Mouse (Mus musculus): ENCODE results near the gene Fbxw8. TPM values are rescaled to one million over a fixed set of nuclear protein-coding genes. Genes with fewer than 3 reads are reported as not detected.

Gene Fbxw8
- polyA plus RNA-seq, 1 experiment, result 55.1 TPM

GRCm38 (mm10) chr5:118128208-118128607 is 27.1 kb downstream of the Fbxw8 start:
- no peak for TF ChIP-seq POLR2A (IDR thresholded peaks at IDR 0.05; ENCODE audit: borderline replicate concordance, extremely low read depth, insufficient read depth, insufficient read length, poor library complexity, severe bottlenecking)
- TF ChIP-seq CTCF (IDR thresholded peaks at IDR 0.05; ENCODE audit: borderline replicate concordance, extremely low read depth, insufficient read depth, insufficient read length), result no peak

DNA sequence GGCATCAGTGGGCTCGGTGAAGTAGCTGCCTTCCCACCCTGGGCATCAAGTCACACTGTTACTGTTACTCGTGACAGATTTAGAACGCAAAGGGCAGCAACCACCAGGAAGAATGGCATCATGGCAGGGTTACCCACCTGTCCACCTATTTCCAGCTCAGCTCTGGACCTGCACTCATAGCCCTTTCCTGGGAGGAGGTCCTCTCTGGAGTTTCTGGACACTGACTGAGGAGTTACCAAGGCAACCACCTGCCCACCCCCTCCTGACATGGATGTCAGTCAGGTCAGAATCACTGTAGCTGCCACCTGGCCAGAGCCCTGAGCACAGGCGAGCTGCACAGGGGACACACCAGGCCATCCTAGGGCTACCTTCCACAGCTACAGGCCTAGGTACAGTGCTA is 28.6 kb downstream of the Fbxw8 start:
- no peak for DNase-seq (ENCODE audit: low read depth)
- no peak for TF ChIP-seq POLR2A (IDR thresholded peaks at IDR 0.05; ENCODE audit: borderline replicate concordance, extremely low read depth, insufficient read depth, insufficient read length, poor library complexity, severe bottlenecking)
- no peak for TF ChIP-seq CTCF (IDR thresholded peaks at IDR 0.05; ENCODE audit: borderline replicate concordance, extremely low read depth, insufficient read depth, insufficient read length)

More at GRCm38 (mm10) chr5:118128208-118128607, 27.1 kb downstream of the Fbxw8 start:
- peak; percentile 65 for DNase-seq (ENCODE audit: low read depth)

- TF ChIP-seq CTCF (IDR thresholded peaks at IDR 0.05; ENCODE audit: borderline replicate concordance, extremely low read depth, insufficient read depth, insufficient read length), result no peak
- no peak for TF ChIP-seq POLR2A (IDR thresholded peaks at IDR 0.05; ENCODE audit: borderline replicate concordance, extremely low read depth, insufficient read depth, insufficient read length, poor library complexity, severe bottlenecking)
- no peak for DNase-seq (ENCODE audit: low read depth)
These were observed 32.2 kb downstream of the Fbxw8 start for GRCm38 (mm10) chr5:118123096-118123495.

GRCm38 (mm10) chr5:118121928-118122327 is 33.3 kb downstream of the Fbxw8 start:
- DNase-seq (ENCODE audit: low read depth), result no peak
- TF ChIP-seq POLR2A (IDR thresholded peaks at IDR 0.05; ENCODE audit: borderline replicate concordance, extremely low read depth, insufficient read depth, insufficient read length, poor library complexity, severe bottlenecking) (no peak), CTCF (IDR thresholded peaks at IDR 0.05; ENCODE audit: borderline replicate concordance, extremely low read depth, insufficient read depth, insufficient read length) (no peak)

DNA sequence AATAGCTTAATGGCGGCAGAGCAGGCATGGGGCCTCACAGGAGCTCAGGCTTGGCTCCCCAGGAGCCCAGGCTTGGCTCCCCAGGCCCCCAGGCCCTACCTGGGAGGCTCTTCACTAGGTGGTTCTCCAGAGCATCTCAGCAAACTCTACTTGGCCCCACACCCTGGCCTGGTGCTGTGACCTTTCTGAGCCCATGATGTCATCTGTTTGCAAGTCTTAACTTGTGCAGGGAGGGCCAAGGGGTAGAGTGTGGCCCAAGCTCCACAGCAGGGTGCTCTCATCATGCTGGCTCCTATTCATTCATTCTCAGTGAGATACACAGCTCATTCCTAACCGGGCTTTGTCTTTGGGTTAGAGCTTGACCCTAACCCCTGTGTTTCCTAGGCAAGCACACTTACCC is 34.6 kb downstream of the Fbxw8 start:
- DNase-seq (ENCODE audit: low read depth), result no peak
- no peak for TF ChIP-seq POLR2A (IDR thresholded peaks at IDR 0.05; ENCODE audit: borderline replicate concordance, extremely low read depth, insufficient read depth, insufficient read length, poor library complexity, severe bottlenecking)

DNA sequence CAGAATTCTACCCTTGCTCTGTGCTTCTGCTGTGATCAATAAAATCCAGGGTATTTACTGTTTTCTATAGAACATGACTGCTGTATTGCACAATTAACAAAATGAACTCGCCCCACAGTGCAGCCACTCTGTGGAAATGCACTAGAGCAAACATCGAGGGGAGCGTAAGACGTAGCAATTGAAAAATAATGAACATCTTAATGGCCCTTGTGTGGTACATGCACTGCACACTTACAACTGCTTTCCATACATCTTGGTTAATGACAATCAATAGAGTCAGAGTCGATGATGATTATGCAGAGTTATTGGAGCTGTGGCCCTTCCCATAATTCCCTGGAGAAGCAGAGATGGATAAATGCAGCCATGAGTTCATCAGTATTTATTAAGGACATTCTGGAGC is 36.3 kb downstream of the Fbxw8 start:
- no peak for DNase-seq (ENCODE audit: low read depth)
- no peak for TF ChIP-seq CTCF (IDR thresholded peaks at IDR 0.05; ENCODE audit: borderline replicate concordance, extremely low read depth, insufficient read depth, insufficient read length)
- no peak for TF ChIP-seq POLR2A (IDR thresholded peaks at IDR 0.05; ENCODE audit: borderline replicate concordance, extremely low read depth, insufficient read depth, insufficient read length, poor library complexity, severe bottlenecking)

DNA sequence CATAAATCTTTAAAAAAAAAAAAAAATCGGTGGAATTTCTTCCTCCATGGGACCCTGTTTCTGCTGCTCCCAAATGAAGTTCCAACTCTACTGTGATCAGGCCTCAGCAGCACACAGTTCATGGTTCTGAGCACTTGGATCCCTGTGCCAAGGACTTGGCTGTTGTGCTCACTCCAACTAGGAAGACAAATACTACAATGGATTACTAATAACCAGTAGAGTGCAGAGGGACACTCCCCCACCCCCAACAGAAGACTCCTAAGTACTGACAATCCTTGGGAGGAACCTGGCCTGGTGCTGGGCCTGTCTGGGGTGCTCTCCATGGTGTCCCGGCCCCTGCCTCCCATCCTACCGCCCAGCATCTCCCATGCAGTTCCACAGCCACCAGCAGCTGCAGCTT is 36.9 kb downstream of the Fbxw8 start:
- no peak for TF ChIP-seq CTCF (IDR thresholded peaks at IDR 0.05; ENCODE audit: borderline replicate concordance, extremely low read depth, insufficient read depth, insufficient read length)
- TF ChIP-seq POLR2A (IDR thresholded peaks at IDR 0.05; ENCODE audit: borderline replicate concordance, extremely low read depth, insufficient read depth, insufficient read length, poor library complexity, severe bottlenecking), result no peak
- no peak for DNase-seq (ENCODE audit: low read depth)

GRCm38 (mm10) chr5:118113617-118114016 is 41.6 kb downstream of the Fbxw8 start:
- peak; percentile 90 for DNase-seq (ENCODE audit: low read depth)
- TF ChIP-seq CTCF (IDR thresholded peaks at IDR 0.05; ENCODE audit: borderline replicate concordance, extremely low read depth, insufficient read depth, insufficient read length), result peak; percentile 33; the same call in 1 of the 2 replicates
- TF ChIP-seq POLR2A (IDR thresholded peaks at IDR 0.05; ENCODE audit: borderline replicate concordance, extremely low read depth, insufficient read depth, insufficient read length, poor library complexity, severe bottlenecking), result no peak

DNA sequence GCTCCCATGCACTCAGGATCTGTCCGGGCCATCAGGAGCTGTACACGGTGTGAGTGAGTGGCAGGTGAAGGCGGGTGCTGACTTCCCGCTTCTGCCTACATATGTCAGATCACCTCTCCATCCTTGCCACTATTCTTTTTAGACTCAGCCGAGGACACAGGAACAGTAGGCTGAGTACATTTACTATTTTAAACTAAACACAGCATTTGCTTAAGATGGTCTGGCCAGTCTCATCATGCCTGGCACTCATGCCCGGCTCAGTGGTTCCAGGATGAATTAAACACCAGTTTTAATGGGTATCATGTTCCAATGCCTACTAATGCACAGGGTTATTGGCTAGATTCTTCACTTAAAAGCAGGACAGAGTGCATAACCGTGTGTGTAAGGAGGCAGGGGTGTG is 42.2 kb downstream of the Fbxw8 start:
- TF ChIP-seq POLR2A (IDR thresholded peaks at IDR 0.05; ENCODE audit: borderline replicate concordance, extremely low read depth, insufficient read depth, insufficient read length, poor library complexity, severe bottlenecking), result no peak
- no peak for TF ChIP-seq CTCF (IDR thresholded peaks at IDR 0.05; ENCODE audit: borderline replicate concordance, extremely low read depth, insufficient read depth, insufficient read length)
- DNase-seq (ENCODE audit: low read depth), result no peak

- DNase-seq (ENCODE audit: low read depth), result no peak
These were observed 46.3 kb downstream of the Fbxw8 start for GRCm38 (mm10) chr5:118108794-118109440.

DNA sequence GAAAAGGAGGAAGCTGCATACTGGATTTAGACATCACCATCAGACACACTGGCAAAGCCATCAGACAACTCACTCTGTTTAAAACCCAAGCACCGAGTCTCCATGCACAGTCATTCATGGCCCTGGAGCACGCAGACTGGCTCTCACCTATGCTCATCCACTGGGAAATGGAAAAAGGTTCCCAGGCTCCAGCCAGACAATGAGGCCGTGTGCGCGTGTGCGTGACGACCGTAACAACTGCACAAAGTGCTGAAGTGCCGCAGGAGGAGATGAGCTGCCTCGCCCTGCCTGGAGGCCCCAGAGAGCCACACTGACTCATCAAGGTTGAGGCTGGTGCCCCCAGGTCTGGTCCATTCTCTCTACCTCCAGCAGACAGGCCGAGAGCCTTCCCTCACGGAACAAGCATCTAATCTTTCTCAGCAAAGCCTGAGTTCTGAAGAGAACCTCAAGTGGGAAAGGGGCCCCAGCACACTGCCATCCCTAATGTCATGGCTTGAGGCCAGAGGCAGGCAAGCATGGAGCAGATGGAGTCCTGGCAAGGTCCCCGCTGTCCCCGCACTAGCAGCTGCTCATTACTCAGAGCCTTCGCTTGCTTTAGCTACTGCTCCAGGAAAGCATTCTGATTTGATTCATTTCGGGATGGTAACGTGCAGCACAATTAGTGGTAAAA is 47.0 kb downstream of the Fbxw8 start:
- DNase-seq (ENCODE audit: low read depth), result peak; percentile 91

More at GRCm38 (mm10) chr5:118108794-118109440, 46.3 kb downstream of the Fbxw8 start:
- TF ChIP-seq POLR2A (IDR thresholded peaks at IDR 0.05; ENCODE audit: borderline replicate concordance, extremely low read depth, insufficient read depth, insufficient read length, poor library complexity, severe bottlenecking), result no peak
- no peak for TF ChIP-seq CTCF (IDR thresholded peaks at IDR 0.05; ENCODE audit: borderline replicate concordance, extremely low read depth, insufficient read depth, insufficient read length)

DNA sequence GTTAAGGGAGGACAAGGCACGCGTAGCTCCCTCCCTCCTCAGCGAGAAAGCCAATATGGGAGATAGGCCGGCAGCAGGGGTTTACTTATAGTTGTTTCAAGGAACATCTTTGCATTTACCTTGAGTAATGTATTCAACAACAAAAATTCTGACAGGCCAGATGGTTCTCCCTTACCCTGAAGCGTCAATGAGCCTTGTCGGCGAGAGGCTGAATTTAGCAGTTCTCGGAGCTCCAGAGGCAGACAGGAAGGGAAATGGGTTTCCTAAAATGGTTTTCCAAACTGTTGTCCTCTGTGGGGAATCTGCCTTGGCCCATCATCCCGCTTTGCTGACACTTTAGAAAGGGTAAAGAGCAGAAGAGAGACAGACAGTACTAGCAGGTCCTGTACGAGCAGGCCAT is 48.6 kb downstream of the Fbxw8 start:
- TF ChIP-seq CTCF (IDR thresholded peaks at IDR 0.05; ENCODE audit: borderline replicate concordance, extremely low read depth, insufficient read depth, insufficient read length) (no peak), POLR2A (IDR thresholded peaks at IDR 0.05; ENCODE audit: borderline replicate concordance, extremely low read depth, insufficient read depth, insufficient read length, poor library complexity, severe bottlenecking) (no peak)

More for the DNA sequence above, 47.0 kb downstream of the Fbxw8 start:
- TF ChIP-seq POLR2A (IDR thresholded peaks at IDR 0.05; ENCODE audit: borderline replicate concordance, extremely low read depth, insufficient read depth, insufficient read length, poor library complexity, severe bottlenecking) (no peak), CTCF (IDR thresholded peaks at IDR 0.05; ENCODE audit: borderline replicate concordance, extremely low read depth, insufficient read depth, insufficient read length) (no peak)

More for the DNA sequence above, 48.6 kb downstream of the Fbxw8 start:
- DNase-seq (ENCODE audit: low read depth), result no peak
